Mouse (Mus musculus): ENCODE measurements around the gene Itga2b. TPM values are rescaled to one million over a fixed set of nuclear protein-coding genes. Genes with fewer than 3 reads are reported as not detected.

Gene Itga2b
- polyA plus RNA-seq, 1 experiment from 2014 or later = 12.1 TPM

DNA sequence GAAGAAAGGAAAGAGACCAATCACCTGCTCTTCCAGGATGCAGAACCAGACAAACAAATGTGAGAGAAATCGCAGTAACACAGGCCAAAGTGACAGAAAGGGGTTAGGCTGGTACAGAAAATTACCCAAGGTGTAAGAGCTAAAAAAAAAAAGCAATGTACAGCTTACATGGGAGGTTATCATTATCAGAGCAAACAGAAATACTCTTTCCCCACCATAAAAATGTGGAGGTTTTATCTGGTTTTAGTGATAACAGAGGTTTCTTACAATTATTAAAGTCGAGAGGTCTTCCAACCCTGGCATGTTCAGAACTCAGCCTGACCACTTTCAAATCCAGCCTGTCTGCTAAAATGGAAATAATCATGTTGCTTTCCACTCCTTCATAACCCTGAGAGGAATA lies 18.0 kb upstream of the Itga2b start:
- ATAC-seq (ENCODE audit: low read depth) = no peak
- 76% methylated on average over 2 of the region's 2 CpGs for WGBS
- peaks cover 19% of the 10 kb centered on the region for H3K36me3 ChIP-seq (ENCODE audit: control insufficient read depth, insufficient read depth, low read length)

DNA sequence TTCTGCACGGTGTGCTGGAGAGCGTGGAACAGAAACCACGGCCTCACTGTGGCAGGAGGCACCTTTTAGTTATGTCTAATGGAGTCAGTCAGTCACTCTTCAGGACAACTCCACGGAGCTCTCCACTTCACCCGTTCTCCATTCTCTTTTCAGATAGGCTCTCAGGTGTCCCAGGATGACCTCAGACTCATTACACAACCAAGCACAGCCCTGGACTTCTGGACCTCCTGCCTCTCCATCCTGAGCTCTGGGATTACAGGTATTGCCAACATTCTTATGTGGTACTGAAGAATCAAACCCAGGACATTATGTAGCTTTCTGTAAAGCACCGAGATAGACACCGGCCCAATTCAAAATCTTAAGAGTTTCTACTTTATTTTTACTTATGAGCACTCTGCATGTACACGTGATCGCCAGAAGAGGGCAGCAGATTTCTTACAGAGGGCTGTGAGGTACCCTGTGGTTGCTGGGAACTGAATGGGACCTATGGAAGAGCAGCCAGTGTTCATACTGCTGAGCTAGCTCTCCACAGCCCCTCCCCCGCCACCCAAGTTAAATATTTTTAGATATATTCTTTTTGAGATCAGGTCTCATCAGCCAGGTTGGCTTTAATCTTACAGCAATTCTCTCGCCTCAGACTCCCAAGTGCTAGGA lies 16.9 kb upstream of the Itga2b start:
- no peaks in the 10 kb centered on the region for H3K4me1 ChIP-seq (replicated peaks; ENCODE audit: control insufficient read depth, insufficient read depth, low read length)
- peak; percentile 76; the same call in 1 of the 2 replicates for ATAC-seq (ENCODE audit: low read depth)
- H3K9me3 ChIP-seq (ENCODE audit: control insufficient read depth, low read length) = no peaks in the 10 kb centered on the region
- no peak overlapping the region for H3K9ac ChIP-seq (ENCODE audit: low read length)
- peaks cover 16% of the 10 kb centered on the region for H3K36me3 ChIP-seq (ENCODE audit: control insufficient read depth, insufficient read depth, low read length)
- H3K27ac ChIP-seq (ENCODE audit: low read length) = no peak overlapping the region
- H3K4me2 ChIP-seq (ENCODE audit: low read depth, low read length) = no peak overlapping the region
- H3K27me3 ChIP-seq (ENCODE audit: control insufficient read depth, insufficient read depth, low read depth, low read length) = no peaks in the 10 kb centered on the region
- 60% methylated on average over 11 of the region's 11 CpGs for WGBS
- H3K4me3 ChIP-seq (ENCODE audit: low read length) = no peak overlapping the region

More for the DNA sequence above, 18.0 kb upstream of the Itga2b start:
- H3K9me3 ChIP-seq (ENCODE audit: control insufficient read depth, low read length) = no peaks in the 10 kb centered on the region
- no peak overlapping the region for H3K9ac ChIP-seq (ENCODE audit: low read length)
- H3K4me3 ChIP-seq (ENCODE audit: low read length) = no peak overlapping the region
- no peaks in the 10 kb centered on the region for H3K4me1 ChIP-seq (replicated peaks; ENCODE audit: control insufficient read depth, insufficient read depth, low read length)
- H3K27me3 ChIP-seq (ENCODE audit: control insufficient read depth, insufficient read depth, low read depth, low read length) = no peaks in the 10 kb centered on the region
- H3K4me2 ChIP-seq (ENCODE audit: low read depth, low read length) = no peak overlapping the region
- no peak overlapping the region for H3K27ac ChIP-seq (ENCODE audit: low read length)

DNA sequence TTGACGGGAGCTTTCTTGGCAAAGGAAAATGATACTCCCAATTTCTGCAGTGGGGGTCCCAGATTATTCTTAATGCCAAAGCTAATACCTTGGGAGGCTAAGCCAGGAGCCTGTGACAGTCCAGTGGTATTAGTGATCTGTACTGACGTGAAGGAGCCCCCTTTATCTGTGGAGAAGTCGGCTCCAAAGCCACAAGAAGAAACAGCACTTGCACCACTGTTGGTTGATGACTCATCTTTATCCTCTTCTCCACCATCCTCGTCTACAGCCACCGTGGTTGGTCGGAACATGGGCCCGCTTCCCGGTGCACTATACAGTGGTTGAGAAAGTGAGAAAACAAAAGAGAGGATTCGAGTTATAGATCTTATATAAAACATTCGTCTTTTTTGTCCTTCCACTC lies 11.9 kb upstream of the Itga2b start:
- Histone ChIP-seq H3K4me2 (ENCODE audit: low read depth, low read length) (no peak overlapping the region), H3K36me3 (ENCODE audit: control insufficient read depth, insufficient read depth, low read length) (peaks cover 45% of the 10 kb centered on the region), H3K27me3 (ENCODE audit: control insufficient read depth, insufficient read depth, low read depth, low read length) (no peaks in the 10 kb centered on the region), H3K4me3 (ENCODE audit: low read length) (no peak overlapping the region), H3K9me3 (ENCODE audit: control insufficient read depth, low read length) (no peaks in the 10 kb centered on the region), H3K9ac (ENCODE audit: low read length) (no peak overlapping the region), H3K4me1 (replicated peaks; ENCODE audit: control insufficient read depth, insufficient read depth, low read length) (no peaks in the 10 kb centered on the region), H3K27ac (ENCODE audit: low read length) (no peak overlapping the region)
- ATAC-seq (ENCODE audit: low read depth) = no peak
- WGBS = 92% methylated on average over 10 of the region's 10 CpGs

DNA sequence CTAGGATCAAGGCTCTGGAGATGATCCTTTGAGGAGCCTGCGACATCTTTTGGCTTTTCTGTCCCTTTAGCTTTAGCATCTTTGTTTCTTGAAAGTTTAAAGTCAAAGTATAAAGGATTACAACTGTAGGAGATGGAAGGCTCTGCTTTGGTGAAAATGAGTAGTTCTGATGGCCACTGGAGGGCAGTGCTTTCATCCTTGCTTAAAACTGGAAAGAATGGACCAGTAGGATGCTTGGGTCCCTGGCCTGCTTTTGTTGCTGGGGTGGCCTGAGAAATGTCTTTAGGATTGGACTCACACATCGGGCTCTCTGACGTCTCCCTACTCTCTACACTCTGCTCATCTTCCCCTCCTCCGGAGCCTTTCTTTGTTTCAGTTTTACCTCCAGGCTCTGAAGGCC lies 11.0 kb upstream of the Itga2b start:
- Histone ChIP-seq H3K4me2 (ENCODE audit: low read depth, low read length) (no peak overlapping the region), H3K27ac (ENCODE audit: low read length) (no peak overlapping the region), H3K4me3 (ENCODE audit: low read length) (no peak overlapping the region), H3K36me3 (ENCODE audit: control insufficient read depth, insufficient read depth, low read length) (peaks cover 39% of the 10 kb centered on the region), H3K9ac (ENCODE audit: low read length) (no peak overlapping the region), H3K4me1 (replicated peaks; ENCODE audit: control insufficient read depth, insufficient read depth, low read length) (no peaks in the 10 kb centered on the region), H3K9me3 (ENCODE audit: control insufficient read depth, low read length) (no peaks in the 10 kb centered on the region), H3K27me3 (ENCODE audit: control insufficient read depth, insufficient read depth, low read depth, low read length) (no peaks in the 10 kb centered on the region)
- ATAC-seq (ENCODE audit: low read depth) = no peak
- 88% methylated on average over 4 of the region's 4 CpGs for WGBS

DNA sequence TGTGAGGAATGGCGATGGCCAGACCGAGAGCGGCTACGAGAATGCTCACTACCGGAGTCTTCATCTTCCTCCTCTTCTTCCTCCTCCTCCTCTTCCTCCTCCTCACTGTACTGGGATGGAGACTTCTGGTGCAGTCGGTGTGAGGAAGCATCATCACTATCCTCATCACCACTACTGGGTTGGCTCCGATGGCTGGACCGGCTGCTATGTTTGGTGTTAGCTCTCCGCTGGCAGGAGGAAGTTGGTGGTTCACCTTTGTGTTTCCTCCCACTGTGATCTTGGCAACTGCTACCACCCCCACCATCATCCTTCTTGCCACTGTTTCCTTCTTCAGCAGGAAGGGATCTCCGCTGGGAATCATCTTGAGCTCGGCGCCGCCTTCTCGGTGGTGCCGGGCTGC lies 10.2 kb upstream of the Itga2b start:
- WGBS = 92% methylated on average over 15 of the region's 15 CpGs
- Histone ChIP-seq H3K36me3 (ENCODE audit: control insufficient read depth, insufficient read depth, low read length) (peaks cover 32% of the 10 kb centered on the region), H3K4me2 (ENCODE audit: low read depth, low read length) (no peak overlapping the region), H3K4me1 (replicated peaks; ENCODE audit: control insufficient read depth, insufficient read depth, low read length) (no peaks in the 10 kb centered on the region), H3K9ac (ENCODE audit: low read length) (no peak overlapping the region), H3K27ac (ENCODE audit: low read length) (no peak overlapping the region), H3K4me3 (ENCODE audit: low read length) (no peak overlapping the region), H3K27me3 (ENCODE audit: control insufficient read depth, insufficient read depth, low read depth, low read length) (no peaks in the 10 kb centered on the region), H3K9me3 (ENCODE audit: control insufficient read depth, low read length) (no peaks in the 10 kb centered on the region)
- no peak for ATAC-seq (ENCODE audit: low read depth)

DNA sequence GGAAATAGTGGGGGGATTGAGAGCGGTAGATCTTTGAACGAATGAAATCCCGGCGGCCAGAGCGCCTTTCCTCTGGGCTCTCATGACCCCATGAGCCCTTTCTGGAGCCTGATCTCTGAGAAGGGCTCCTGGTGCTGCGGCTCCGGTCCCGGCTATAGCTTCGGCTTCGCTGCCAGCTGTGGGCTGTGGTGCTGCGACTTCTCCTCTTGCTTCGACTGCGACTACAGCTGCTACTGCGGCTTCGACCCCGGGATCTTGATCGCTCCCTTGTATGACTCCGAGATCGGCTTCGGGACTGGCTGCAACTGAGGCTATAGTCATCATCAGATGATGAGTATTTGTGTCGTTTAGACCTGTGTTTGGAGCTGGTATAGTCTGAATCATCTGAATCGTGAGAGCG lies 9.7 kb upstream of the Itga2b start:
- Histone ChIP-seq H3K9ac (ENCODE audit: low read length) (no peak overlapping the region), H3K9me3 (ENCODE audit: control insufficient read depth, low read length) (no peaks in the 10 kb centered on the region), H3K4me3 (ENCODE audit: low read length) (no peak overlapping the region), H3K36me3 (ENCODE audit: control insufficient read depth, insufficient read depth, low read length) (peaks cover 32% of the 10 kb centered on the region), H3K4me1 (replicated peaks; ENCODE audit: control insufficient read depth, insufficient read depth, low read length) (no peaks in the 10 kb centered on the region), H3K27ac (ENCODE audit: low read length) (no peak overlapping the region), H3K27me3 (ENCODE audit: control insufficient read depth, insufficient read depth, low read depth, low read length) (no peaks in the 10 kb centered on the region), H3K4me2 (ENCODE audit: low read depth, low read length) (no peak overlapping the region)
- WGBS = 96% methylated on average over 23 of the region's 23 CpGs
- ATAC-seq (ENCODE audit: low read depth) = no peak

DNA sequence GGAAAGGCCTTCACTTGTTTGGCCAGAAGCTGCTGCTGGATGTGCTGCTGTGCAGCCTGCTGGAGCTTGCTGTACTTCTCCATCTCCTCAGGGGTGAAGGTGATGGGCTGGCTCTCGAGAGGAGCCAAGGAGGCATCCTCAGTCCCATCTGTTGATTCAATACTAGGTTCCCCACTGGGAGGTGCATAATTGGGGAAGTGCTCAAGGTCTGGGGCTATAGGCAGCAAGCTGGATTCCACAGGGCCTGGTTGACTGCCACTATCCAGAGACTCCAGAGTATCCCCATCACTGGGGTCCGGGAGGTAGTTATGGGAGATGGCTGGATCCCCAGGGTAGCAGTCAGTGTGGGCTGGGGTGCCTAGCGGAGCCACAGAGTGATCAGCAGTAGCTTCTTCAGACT lies 8.7 kb upstream of the Itga2b start:
- Histone ChIP-seq H3K27me3 (ENCODE audit: control insufficient read depth, insufficient read depth, low read depth, low read length) (no peaks in the 10 kb centered on the region), H3K36me3 (ENCODE audit: control insufficient read depth, insufficient read depth, low read length) (peaks cover 29% of the 10 kb centered on the region), H3K9ac (ENCODE audit: low read length) (no peak overlapping the region), H3K9me3 (ENCODE audit: control insufficient read depth, low read length) (no peaks in the 10 kb centered on the region), H3K27ac (ENCODE audit: low read length) (no peak overlapping the region), H3K4me1 (replicated peaks; ENCODE audit: control insufficient read depth, insufficient read depth, low read length) (no peaks in the 10 kb centered on the region), H3K4me3 (ENCODE audit: low read length) (no peak overlapping the region), H3K4me2 (ENCODE audit: low read depth, low read length) (no peak overlapping the region)
- 91% methylated on average over 3 of the region's 3 CpGs for WGBS
- no peak for ATAC-seq (ENCODE audit: low read depth)

DNA sequence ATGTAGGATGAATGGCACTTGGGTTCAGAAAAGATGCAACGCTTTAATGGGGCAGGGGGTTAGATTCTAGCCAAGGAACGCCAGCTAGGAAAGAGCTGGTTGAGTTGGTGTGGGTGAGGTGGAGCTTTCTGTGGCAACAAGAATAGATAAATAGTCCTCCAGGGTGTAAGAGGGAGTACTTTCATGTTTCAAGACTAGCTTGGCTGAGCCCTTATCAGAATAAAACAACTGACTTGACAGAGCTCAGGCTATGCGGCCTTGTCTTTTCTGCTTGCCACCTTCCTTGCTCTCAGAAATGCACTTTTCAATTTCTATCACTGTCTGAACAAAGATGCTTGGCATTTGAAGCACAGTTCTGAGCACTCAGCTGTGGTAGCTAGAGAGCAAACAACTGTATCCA lies 5.1 kb upstream of the Itga2b start:
- Histone ChIP-seq H3K4me2 (ENCODE audit: low read depth, low read length) (no peak overlapping the region), H3K36me3 (ENCODE audit: control insufficient read depth, insufficient read depth, low read length) (peaks cover 15% of the 10 kb centered on the region), H3K9me3 (ENCODE audit: control insufficient read depth, low read length) (no peaks in the 10 kb centered on the region), H3K27me3 (ENCODE audit: control insufficient read depth, insufficient read depth, low read depth, low read length) (no peaks in the 10 kb centered on the region), H3K4me1 (replicated peaks; ENCODE audit: control insufficient read depth, insufficient read depth, low read length) (no peaks in the 10 kb centered on the region), H3K9ac (ENCODE audit: low read length) (no peak overlapping the region), H3K4me3 (ENCODE audit: low read length) (no peak overlapping the region), H3K27ac (ENCODE audit: low read length) (no peak overlapping the region)
- 84% methylated on average over 3 of the region's 3 CpGs for WGBS
- no peak for ATAC-seq (ENCODE audit: low read depth)

DNA sequence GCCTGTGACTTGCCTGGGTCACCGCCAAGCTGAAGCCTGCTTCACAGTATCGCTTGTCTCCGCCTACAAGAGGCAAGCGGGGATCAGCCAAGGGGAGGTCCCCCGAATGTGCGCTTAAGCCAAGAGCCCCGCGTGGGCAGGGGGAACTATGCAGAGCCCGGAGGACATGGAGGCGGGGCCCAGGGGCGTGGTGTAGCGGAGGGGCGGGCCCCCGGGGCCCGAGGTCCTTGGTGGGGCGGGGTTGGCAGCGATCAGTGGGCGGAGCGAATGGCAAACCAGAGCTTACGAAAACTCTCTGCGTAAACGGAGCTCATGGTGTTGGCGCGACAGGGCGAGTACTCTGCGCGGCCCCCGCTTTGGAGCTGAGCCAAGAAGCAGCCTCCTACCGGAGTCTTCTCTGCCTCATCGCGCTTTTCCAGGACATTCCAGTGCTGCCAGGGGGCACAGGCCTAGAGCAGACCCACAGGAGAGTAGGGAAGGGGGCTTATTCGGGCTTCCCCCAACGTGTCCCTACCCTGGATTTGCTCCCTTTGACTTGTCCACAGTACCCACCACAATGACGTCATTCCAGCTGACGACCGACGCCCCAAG lies 2.8 kb downstream of the Itga2b start:
- H3K4me3 ChIP-seq (ENCODE audit: low read length) = peak overlapping the region; percentile 54
- peaks cover 15% of the 10 kb centered on the region for H3K4me1 ChIP-seq (replicated peaks; ENCODE audit: control insufficient read depth, insufficient read depth, low read length)
- ATAC-seq (ENCODE audit: low read depth) = peak; percentile 98
- peak overlapping the region; percentile 67 for H3K9ac ChIP-seq (ENCODE audit: low read length)
- H3K4me2 ChIP-seq (ENCODE audit: low read depth, low read length) = peak overlapping the region; percentile 95
- no peaks in the 10 kb centered on the region for H3K36me3 ChIP-seq (ENCODE audit: control insufficient read depth, insufficient read depth, low read length)
- H3K27me3 ChIP-seq (ENCODE audit: control insufficient read depth, insufficient read depth, low read depth, low read length) = no peaks in the 10 kb centered on the region
- H3K9me3 ChIP-seq (ENCODE audit: control insufficient read depth, low read length) = no peaks in the 10 kb centered on the region
- peak overlapping the region; percentile 71 for H3K27ac ChIP-seq (ENCODE audit: low read length)
- 0% methylated on average over 37 of the region's 37 CpGs for WGBS
